In the genomic region with DNA sequence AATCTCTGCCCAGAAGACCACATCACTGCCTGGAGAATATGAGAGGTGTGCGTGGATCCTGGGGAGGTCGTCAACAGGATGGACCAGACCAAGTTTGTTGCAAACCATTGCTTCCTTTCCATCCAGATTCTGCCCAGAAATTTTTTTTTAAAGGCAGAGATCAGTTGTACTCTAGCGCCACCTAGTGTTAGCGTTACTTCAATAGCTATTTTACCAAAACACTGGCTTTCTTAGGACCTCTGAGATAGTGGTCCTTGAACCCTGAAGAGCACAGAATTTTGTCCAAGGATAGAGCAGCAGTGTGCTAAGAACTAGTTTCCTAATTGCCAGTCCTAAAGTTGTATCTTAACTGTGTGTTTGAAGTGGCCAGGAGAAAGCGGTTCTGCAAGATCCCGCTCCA, we compare ENCODE assay signal across 10 mouse cellular contexts. TPM values are rescaled to one million over a fixed set of nuclear protein-coding genes. Genes with fewer than 3 reads are reported as not detected.
DNase-seq lines count a peak whose midpoint lies in the region; ATAC-seq and TF ChIP-seq lines count a peak whose summit lies in the region.
"Had no signal": no experiment of that assay in that cellular context is flagged by ENCODE, and none has a peak within 500 bp of the region (broad histone marks: within the 10 kb centered on the region; RNA-seq: fewer than 3 reads in every experiment).

No protein-coding gene starts in this region.

- peak; percentile 80 for DNase-seq in hindbrain, embryonic 11.5 days (ENCODE audit: low spot score)
- peak; percentile 54 for DNase-seq in c-Kit-positive CD71-negative TER-119-negative erythroid progenitor cells, embryonic 14.5 days (ENCODE audit: low read depth)
- DNase-seq in left cerebral cortex, adult 18-20 months (ENCODE audit: low spot score in 2 of 2): peak; percentile 32 to 50
- DNase-seq in midbrain, postnatal 0 days (ENCODE audit: low spot score): peak; percentile 88
- DNase-seq in testis, postnatal 10 days (ENCODE audit: low spot score): no peak

- no peaks in the 10 kb centered on the region for H3K27me3 ChIP-seq in hindbrain, embryonic 11.5 days (ENCODE audit: control insufficient read depth, insufficient read depth, low read length)
- H3K27me3 ChIP-seq in hindbrain, embryonic 12.5 days: no peaks in the 10 kb centered on the region
- no peaks in the 10 kb centered on the region for H3K27me3 ChIP-seq in E14TG2a.4 (ENCODE audit: insufficient read depth, low read length)
- H3K27me3 ChIP-seq in midbrain, postnatal 0 days (ENCODE audit: insufficient read depth, low read length): no peaks in the 10 kb centered on the region

- H3K36me3 ChIP-seq in hindbrain, embryonic 11.5 days (ENCODE audit: control insufficient read depth, insufficient read depth, low read length): no peaks in the 10 kb centered on the region
- no peaks in the 10 kb centered on the region for H3K36me3 ChIP-seq in hindbrain, embryonic 12.5 days
- no peaks in the 10 kb centered on the region for H3K36me3 ChIP-seq in E14TG2a.4 (ENCODE audit: insufficient read depth, low read length)
- H3K36me3 ChIP-seq in midbrain, postnatal 0 days (ENCODE audit: insufficient read depth, low read length): no peaks in the 10 kb centered on the region

- TF ChIP-seq CTCF in E14TG2a.4 (conservative IDR thresholded peaks at IDR 0.05; ENCODE audit: low read length): peak; percentile 65
- TF ChIP-seq CTCF in midbrain, postnatal 0 days (IDR thresholded peaks at IDR 0.05): peak; percentile 86

- H3K9ac ChIP-seq in hindbrain, embryonic 11.5 days (ENCODE audit: low read depth, low read length): no peak overlapping the region
- no peak overlapping the region for H3K9ac ChIP-seq in hindbrain, embryonic 12.5 days
- no peak overlapping the region for H3K9ac ChIP-seq in midbrain, postnatal 0 days (replicated peaks; ENCODE audit: low read length, poor library complexity, severe bottlenecking)

- H3K9me3 ChIP-seq in hindbrain, embryonic 11.5 days (ENCODE audit: control insufficient read depth, low read length): no peaks in the 10 kb centered on the region
- H3K9me3 ChIP-seq in hindbrain, embryonic 12.5 days (replicated peaks): no peaks in the 10 kb centered on the region
- no peaks in the 10 kb centered on the region for H3K9me3 ChIP-seq in E14TG2a.4 (ENCODE audit: low read length)
- no peaks in the 10 kb centered on the region for H3K9me3 ChIP-seq in midbrain, postnatal 0 days (ENCODE audit: low read length)

- ATAC-seq in hindbrain, embryonic 11.5 days (ENCODE audit: low FRiP score): no peak
- ATAC-seq in hindbrain, embryonic 12.5 days (ENCODE audit: low FRiP score): no peak
- peak; percentile 61 for ATAC-seq in granulocyte monocyte progenitor cell, adult 5-6 weeks (replicated peaks; ENCODE audit: poor library complexity, severe bottlenecking)
- no peak for ATAC-seq in midbrain, postnatal 0 days (ENCODE audit: low FRiP score)

- WGBS in hindbrain, embryonic 11.5 days: 25% methylated on average over 6 of the region's 6 CpGs
- WGBS in hindbrain, embryonic 12.5 days: 27% methylated on average over 6 of the region's 6 CpGs
- 29% methylated on average over 6 of the region's 6 CpGs for WGBS in midbrain, postnatal 0 days

- H3K27ac ChIP-seq in hindbrain, embryonic 11.5 days (ENCODE audit: low read depth, low read length): no peak overlapping the region
- no peak overlapping the region for H3K27ac ChIP-seq in hindbrain, embryonic 12.5 days
- no peak overlapping the region for H3K27ac ChIP-seq in midbrain, postnatal 0 days (ENCODE audit: low read depth, low read length)

- H3K4me2 ChIP-seq in hindbrain, embryonic 11.5 days (replicated peaks; ENCODE audit: low read depth, low read length): no peak overlapping the region
- no peak overlapping the region for H3K4me2 ChIP-seq in hindbrain, embryonic 12.5 days (replicated peaks)
- H3K4me2 ChIP-seq in midbrain, postnatal 0 days (ENCODE audit: low read depth, low read length, poor library complexity, severe bottlenecking): no peak overlapping the region

- no peaks in the 10 kb centered on the region for H3K4me1 ChIP-seq in hindbrain, embryonic 11.5 days (replicated peaks; ENCODE audit: control insufficient read depth, insufficient read depth, low read length)
- no peaks in the 10 kb centered on the region for H3K4me1 ChIP-seq in hindbrain, embryonic 12.5 days
- 0 out of 2 replicates have a peak, but pooled peaks cover 4% of the 10 kb centered on the region for H3K4me1 ChIP-seq in E14TG2a.4 (replicated peaks; ENCODE audit: low read depth, low read length)
- H3K4me1 ChIP-seq in midbrain, postnatal 0 days (ENCODE audit: insufficient read depth, low read length): no peaks in the 10 kb centered on the region

- no peak overlapping the region for H3K4me3 ChIP-seq in hindbrain, embryonic 11.5 days (ENCODE audit: low read depth, low read length)
- no peak overlapping the region for H3K4me3 ChIP-seq in hindbrain, embryonic 12.5 days
- no peak overlapping the region for H3K4me3 ChIP-seq in E14TG2a.4 (replicated peaks; ENCODE audit: low read length)
- no peak overlapping the region for H3K4me3 ChIP-seq in midbrain, postnatal 0 days (ENCODE audit: low read depth, low read length)

RNA-seq across cellular contexts. Expression of a gene that starts 47.6 kb away (rescaled TPM):
- not detected in 2 replicates for polyA plus RNA-seq in hindbrain, embryonic 11.5 days (2014; fragmentation: Nextera tagmentation; extraction: Ambion mirVana)
- not detected in 2 replicates for polyA plus RNA-seq in hindbrain, embryonic 12.5 days (2016; fragmentation: Nextera tagmentation; extraction: Ambion mirVana)
- total RNA-seq in granulocyte monocyte progenitor cell, adult 5-6 weeks (2014; fragmentation: Nextera tagmentation): not detected in 2 replicates
- not detected in 2 replicates for total RNA-seq in granulocyte monocyte progenitor cell, adult 5-6 weeks (2017)
- total RNA-seq in left cerebral cortex, adult 18-20 months (2021): not detected
- not detected in 2 replicates for total RNA-seq in midbrain, postnatal 0 days (2014; rRNA removed)
- not detected in 2 replicates for polyA plus RNA-seq in midbrain, postnatal 0 days (2015; fragmentation: Nextera tagmentation; extraction: Ambion mirVana)
- total RNA-seq: left cerebral cortex, postnatal 36 days had no signal
- polyA plus RNA-seq: stomach, embryonic 16.5 days had no signal
